Mouse (Mus musculus) kidney, postnatal 0 days (tissue): ENCODE measurements around the gene Ache. TPM values are rescaled to one million over a fixed set of nuclear protein-coding genes. Genes with fewer than 3 reads are reported as not detected.

Source experiments
- ATAC-seq: fragments of 200-750 bp; cut with Nextera tagmentation; replicated peaks from 2 replicates; pipeline ENCODE4 v1.8.0; 2017; ENCODE audit warnings: low read depth, moderate number of reproducible peaks, moderate TSS enrichment, moderate library complexity; ENCODE audit not compliant: low FRiP score
- DNase-seq: peaks from one replicate; pipeline ENCODE4 v3.0.0-alpha.2; 2016; ENCODE audit warnings: low spot score
- H3K27ac ChIP-seq: fragments of 300-500 bp; sonication (generic); 2 replicates; pipeline ENCODE4 v1.5.1; 2014; ENCODE audit warnings: mild to moderate bottlenecking
- H3K27me3 ChIP-seq: fragments of 300-500 bp; sonication (generic); 2 replicates; pipeline ENCODE4 v1.6.1; 2014; ENCODE audit warnings: low read length, mixed read lengths; ENCODE audit not compliant: insufficient read depth
- H3K36me3 ChIP-seq: fragments of 300-500 bp; sonication (generic); 2 replicates; pipeline ENCODE4 v1.6.1; 2014; ENCODE audit warnings: low read length, mixed read lengths; ENCODE audit not compliant: insufficient read depth
- H3K4me1 ChIP-seq: fragments of 300-500 bp; sonication (generic); replicated peaks from 2 replicates; pipeline ENCODE4 v1.6.1; 2014; ENCODE audit warnings: antibody characterized with exemption, low read length, mixed read lengths; ENCODE audit not compliant: insufficient read depth
- H3K4me2 ChIP-seq: fragments of 300-500 bp; sonication (generic); 2 replicates; pipeline ENCODE4 v1.6.1; 2014; ENCODE audit warnings: mild to moderate bottlenecking, low read length, moderate library complexity, mixed read lengths
- H3K4me3 ChIP-seq: fragments of 300-500 bp; sonication (generic); replicated peaks from 2 replicates; pipeline ENCODE4 v1.5.1; 2014; ENCODE audit warnings: low read depth, low read length
- H3K9ac ChIP-seq: fragments of 300-500 bp; sonication (generic); 2 replicates; pipeline ENCODE4 v1.6.1; 2014; ENCODE audit warnings: low read depth, low read length
- H3K9me3 ChIP-seq: fragments of 300-500 bp; sonication (generic); replicated peaks from 2 replicates; pipeline ENCODE4 v1.6.1; 2016; ENCODE audit warnings: low read length, inconsistent platforms, mixed read lengths
- CTCF ChIP-seq: IDR thresholded peaks from 2 replicates; pipeline ENCODE4 v1.5.1; 2016; ENCODE audit warnings: antibody characterized with exemption, low read depth, mild to moderate bottlenecking, moderate library complexity
- WGBS: fragments of 180-500 bp; shearing (Covaris S2); extraction: QIAGEN DNeasy Blood & Tissue Kit; methylation state at CpG from one replicate; pipeline ENCODE4 v1.1.7; 2014; 5-methylcytosine and 5-hydroxymethylcytosine counted together
- polyA plus RNA-seq: library from polyadenylated mRNA; unstranded; fragments of >200 nt; fragmentation: Nextera tagmentation; extraction: Ambion mirVana; gene quantifications from 2 replicates; pipeline ENCODE4 v1.2.1, GENCODE M21; 2015

The Ache gene
- polyA plus RNA-seq, 1 experiment from 2014 or later, result 6.5 TPM

DNA sequence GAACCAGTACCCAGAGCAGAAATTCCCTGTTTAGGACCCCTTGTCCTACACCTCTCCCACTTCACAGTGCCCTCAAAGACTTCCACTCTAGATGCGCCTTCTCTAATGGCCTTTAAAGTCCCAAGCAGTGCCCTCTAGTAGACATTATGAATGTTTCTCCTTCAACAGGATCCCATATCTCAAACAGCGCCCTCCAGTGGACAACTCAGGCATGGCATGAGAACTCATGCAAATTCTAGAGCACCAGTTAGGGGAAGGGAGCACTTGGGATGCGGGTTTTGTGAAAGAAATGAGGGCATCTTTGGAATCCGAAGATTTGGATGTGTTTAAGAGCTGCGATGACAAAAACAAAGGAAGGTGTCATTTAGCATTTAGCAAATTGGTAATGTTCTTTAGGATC is 2.3 kb upstream of the Ache start:
- TF ChIP-seq CTCF, result peak; percentile 78
- Histone ChIP-seq H3K4me1 (peaks cover 23% of the 10 kb centered on the region), H3K27me3 (peaks cover 22% of the 10 kb centered on the region; the same call in 1 of the 2 replicates), H3K36me3 (no peaks in the 10 kb centered on the region), H3K4me3 (no peak overlapping the region), H3K9ac (no peak overlapping the region), H3K9me3 (no peaks in the 10 kb centered on the region), H3K4me2 (no peak overlapping the region), H3K27ac (no peak overlapping the region)
- ATAC-seq, result no peak
- DNase-seq, result no peak
- 65% methylated on average over 5 of the region's 5 CpGs for WGBS

DNA sequence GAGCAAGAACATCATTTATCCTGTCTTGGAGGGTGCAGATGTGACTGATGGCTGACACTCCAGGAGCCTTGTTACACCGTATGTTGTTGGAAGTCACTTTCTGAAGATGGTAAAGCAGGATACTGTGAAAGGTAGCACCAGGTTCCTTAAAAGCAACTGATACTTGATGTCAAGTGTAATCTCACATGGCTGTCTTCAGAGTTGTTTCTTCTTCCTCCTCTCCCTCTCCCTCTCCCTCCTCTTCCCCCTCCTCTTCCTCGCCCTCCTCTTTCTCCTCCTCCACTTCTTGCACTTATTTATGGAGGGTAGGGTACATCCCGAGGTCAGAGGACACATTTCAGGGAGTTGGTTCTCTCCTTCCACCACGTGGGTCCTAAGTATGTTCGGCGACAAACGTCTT is 1.3 kb upstream of the Ache start:
- Histone ChIP-seq H3K27ac (no peak overlapping the region), H3K9me3 (no peaks in the 10 kb centered on the region), H3K4me2 (no peak overlapping the region), H3K4me1 (peaks cover 23% of the 10 kb centered on the region), H3K27me3 (peaks cover 25% of the 10 kb centered on the region; the same call in 1 of the 2 replicates), H3K4me3 (no peak overlapping the region), H3K9ac (no peak overlapping the region), H3K36me3 (no peaks in the 10 kb centered on the region)
- TF ChIP-seq CTCF, result no peak
- 20% methylated on average over 7 of the region's 7 CpGs for WGBS
- DNase-seq, result no peak
- no peak for ATAC-seq

DNA sequence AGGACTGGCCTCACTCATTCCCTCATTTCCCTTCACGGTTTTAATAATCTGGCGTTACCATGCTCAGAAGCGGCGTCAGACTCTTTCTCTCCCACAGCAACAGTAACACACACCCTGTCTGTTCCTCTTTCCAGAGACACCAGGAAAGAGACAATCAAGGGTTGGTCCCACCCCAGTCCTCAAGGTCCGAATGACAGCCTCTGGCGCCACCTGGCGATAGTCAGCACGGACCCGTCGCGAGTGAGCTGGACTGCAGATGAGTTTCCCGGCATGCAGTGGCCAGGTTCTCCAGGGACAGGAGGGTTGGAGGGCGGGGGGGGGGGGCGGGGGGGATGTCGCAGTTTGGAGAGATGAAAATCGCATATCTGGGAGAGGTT is 676 bp upstream of the Ache start:
- H3K4me3 ChIP-seq, result peak overlapping the region; percentile 23; the same call in 1 of the 2 replicates
- peak; percentile 90 for DNase-seq
- H3K9ac ChIP-seq, result 0 out of 2 replicates have a peak overlapping the region, but pooled peaks have one; percentile 18
- peak overlapping the region; percentile 84 for H3K4me2 ChIP-seq
- no peaks in the 10 kb centered on the region for H3K9me3 ChIP-seq
- peak; percentile 88 for TF ChIP-seq CTCF
- WGBS, result under 1% methylated on average over 15 of the region's 16 CpGs
- H3K27ac ChIP-seq, result no peak overlapping the region
- peak; percentile 44; the same call in 1 of the 2 replicates for ATAC-seq
- H3K4me1 ChIP-seq, result peaks cover 23% of the 10 kb centered on the region
- H3K27me3 ChIP-seq, result peaks cover 25% of the 10 kb centered on the region; the same call in 1 of the 2 replicates
- no peaks in the 10 kb centered on the region for H3K36me3 ChIP-seq

DNA sequence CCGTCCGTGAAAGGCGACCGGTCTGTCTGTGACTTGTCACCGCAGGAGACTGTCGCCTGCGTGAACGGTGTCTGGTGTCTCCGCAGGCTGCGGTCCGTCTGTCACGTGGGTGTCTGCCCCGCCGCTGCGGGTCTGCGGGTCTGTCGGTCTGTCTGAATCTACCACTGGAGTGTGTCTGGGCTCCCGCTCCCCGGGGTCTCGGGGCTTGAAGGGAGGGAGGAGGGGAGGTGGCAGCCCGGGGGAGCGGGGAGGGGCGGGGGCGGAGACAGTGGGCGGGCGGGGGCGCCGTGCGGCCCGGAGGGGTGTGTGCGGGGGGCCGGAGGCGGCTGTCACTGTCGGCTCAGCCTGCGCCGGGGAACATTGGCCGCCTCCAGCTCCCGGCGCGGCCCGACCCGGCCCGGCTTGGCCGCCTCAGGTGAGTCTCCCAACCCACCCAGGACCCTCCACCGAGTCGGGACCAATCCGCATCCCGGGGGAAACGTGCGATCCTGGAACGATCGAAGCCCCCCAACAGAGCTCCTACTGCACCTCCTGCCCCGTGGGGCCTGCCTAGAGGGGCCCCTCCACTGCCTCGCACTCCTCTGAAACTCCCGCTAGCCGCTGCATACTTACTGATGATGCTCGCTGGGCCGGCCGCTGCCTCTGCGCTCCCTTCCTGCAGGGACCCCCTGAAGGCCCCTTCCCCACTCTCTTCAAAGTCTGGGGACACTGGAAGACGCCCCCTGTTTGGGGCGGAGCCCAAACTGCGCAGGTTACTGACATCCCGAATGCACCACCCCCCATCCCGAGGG is 829 bp downstream of the Ache start:
- Histone ChIP-seq H3K4me3 (peak overlapping the region; percentile 37), H3K4me1 (peaks cover 23% of the 10 kb centered on the region), H3K4me2 (peak overlapping the region; percentile 84), H3K36me3 (no peaks in the 10 kb centered on the region), H3K27me3 (peaks cover 25% of the 10 kb centered on the region; the same call in 1 of the 2 replicates), H3K27ac (no peak overlapping the region), H3K9ac (peak overlapping the region; percentile 50; the same call in 1 of the 2 replicates), H3K9me3 (no peaks in the 10 kb centered on the region)
- no peak for TF ChIP-seq CTCF
- WGBS, result under 1% methylated on average over 48 of the region's 65 CpGs
- ATAC-seq (no peak), DNase-seq (no peak)

DNA sequence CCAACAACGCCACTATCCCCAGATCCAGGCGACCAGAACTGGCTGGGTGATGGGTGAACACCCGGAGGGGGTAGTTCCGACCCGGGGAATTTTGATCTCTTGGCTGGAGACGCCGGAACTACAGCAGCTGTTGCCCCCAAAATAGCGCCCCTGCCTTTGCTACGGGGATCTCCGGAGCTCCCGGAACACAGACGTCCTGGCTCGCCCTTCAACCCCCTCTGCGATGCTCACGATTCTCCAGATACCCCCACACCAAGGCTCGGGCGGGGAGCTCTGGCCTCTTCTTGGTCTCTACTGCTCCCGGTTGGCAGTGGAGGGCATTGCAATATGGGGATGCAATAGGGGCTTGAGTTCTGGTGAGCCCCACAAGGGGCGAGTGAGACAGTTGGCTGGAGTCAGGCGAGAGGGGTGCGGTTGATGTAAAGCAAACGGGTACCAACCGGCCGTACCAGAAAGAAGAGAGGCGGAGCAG is 1.7 kb downstream of the Ache start:
- H3K4me1 ChIP-seq, result peaks cover 23% of the 10 kb centered on the region
- no peak for ATAC-seq
- H3K27me3 ChIP-seq, result peaks cover 25% of the 10 kb centered on the region; the same call in 1 of the 2 replicates
- peak overlapping the region; percentile 84 for H3K4me2 ChIP-seq
- TF ChIP-seq CTCF, result peak; percentile 62
- H3K36me3 ChIP-seq, result no peaks in the 10 kb centered on the region
- H3K27ac ChIP-seq, result no peak overlapping the region
- no peaks in the 10 kb centered on the region for H3K9me3 ChIP-seq
- peak overlapping the region; percentile 18; the same call in 1 of the 2 replicates for H3K4me3 ChIP-seq
- peak; percentile 62 for DNase-seq
- WGBS, result 3% methylated on average over 25 of the region's 25 CpGs
- H3K9ac ChIP-seq, result peak overlapping the region; percentile 28; the same call in 1 of the 2 replicates

DNA sequence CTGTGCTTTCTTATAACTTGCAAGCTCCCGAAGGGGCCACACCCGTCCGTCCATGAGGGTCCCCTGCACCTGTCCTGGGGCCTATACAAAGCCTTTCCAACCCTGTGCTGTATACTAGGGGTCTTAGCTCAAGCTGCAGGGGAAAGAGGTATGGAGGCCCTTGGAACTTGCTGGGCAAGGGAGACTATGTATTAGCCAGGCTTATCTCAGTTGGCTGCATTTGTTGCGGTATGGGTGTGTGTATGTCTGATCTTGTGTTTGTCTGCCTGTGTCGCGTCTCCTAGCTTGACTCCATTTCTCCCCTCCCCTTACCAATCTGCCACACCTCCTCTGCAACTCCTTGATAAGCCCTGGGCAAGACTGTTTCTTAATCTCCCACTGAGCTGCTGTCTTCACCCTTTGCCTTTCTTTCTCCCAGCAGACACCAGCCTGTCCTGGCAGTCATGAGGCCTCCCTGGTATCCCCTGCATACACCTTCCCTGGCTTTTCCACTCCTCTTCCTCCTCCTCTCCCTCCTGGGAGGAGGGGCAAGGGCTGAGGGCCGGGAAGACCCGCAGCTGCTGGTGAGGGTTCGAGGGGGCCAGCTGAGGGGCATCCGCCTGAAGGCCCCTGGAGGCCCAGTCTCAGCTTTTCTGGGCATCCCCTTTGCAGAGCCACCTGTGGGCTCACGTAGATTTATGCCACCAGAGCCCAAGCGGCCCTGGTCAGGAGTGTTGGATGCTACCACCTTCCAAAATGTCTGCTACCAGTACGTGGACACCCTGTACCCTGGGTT is 2.5 kb downstream of the Ache start:
- DNase-seq (no peak), ATAC-seq (no peak)
- WGBS, result 68% methylated on average over 13 of the region's 13 CpGs
- peaks cover 25% of the 10 kb centered on the region for H3K4me1 ChIP-seq
- H3K4me3 ChIP-seq, result no peak overlapping the region
- no peak overlapping the region for H3K27ac ChIP-seq
- no peak for TF ChIP-seq CTCF
- H3K9me3 ChIP-seq, result no peaks in the 10 kb centered on the region
- no peak overlapping the region for H3K9ac ChIP-seq
- no peaks in the 10 kb centered on the region for H3K36me3 ChIP-seq
- H3K27me3 ChIP-seq, result peaks cover 25% of the 10 kb centered on the region; the same call in 1 of the 2 replicates
- H3K4me2 ChIP-seq, result peak overlapping the region; percentile 84
